Mouse (Mus musculus): ENCODE results near the gene Arntl2. TPM values are rescaled to one million over a fixed set of nuclear protein-coding genes. Genes with fewer than 3 reads are reported as not detected.

Gene Arntl2
- polyA plus RNA-seq, 2 experiments: 3.6 to 20.5 TPM

GRCm38 (mm10) chr6:146879856-146880255 is 84.0 kb downstream of the Arntl2 start:
- no peak for TF ChIP-seq POLR2A (IDR thresholded peaks at IDR 0.05; ENCODE audit: borderline replicate concordance, extremely low read depth, insufficient read depth, insufficient read length)
- WGBS: 82% methylated on average over 9 of the region's 9 CpGs
- Histone ChIP-seq H3K4me2 (replicated peaks; ENCODE audit: low read depth, low read length, severe bottlenecking) (no peak overlapping the region), H3K27ac (replicated peaks; ENCODE audit: low read depth, low read length) (no peak overlapping the region), H3K9me3 (ENCODE audit: control insufficient read depth, low read length) (peaks cover 6% of the 10 kb centered on the region), H3K36me3 (ENCODE audit: control insufficient read depth, insufficient read depth, low read length) (no peaks in the 10 kb centered on the region), H3K27me3 (ENCODE audit: control insufficient read depth, insufficient read depth, low read length) (no peaks in the 10 kb centered on the region), H3K4me1 (ENCODE audit: control insufficient read depth, insufficient read depth, low read length) (no peaks in the 10 kb centered on the region), H3K4me3 (replicated peaks; ENCODE audit: low read length) (no peak overlapping the region), H3K9ac (ENCODE audit: low read depth, low read length, severe bottlenecking) (no peak overlapping the region)
- no peak for DNase-seq (ENCODE audit: low spot score)
- no peak for ATAC-seq (ENCODE audit: low FRiP score, low read depth)

GRCm38 (mm10) chr6:146880296-146880695 is 84.4 kb downstream of the Arntl2 start:
- no peak overlapping the region for H3K4me3 ChIP-seq (replicated peaks; ENCODE audit: low read length)
- H3K27me3 ChIP-seq (ENCODE audit: control insufficient read depth, insufficient read depth, low read length): no peaks in the 10 kb centered on the region
- 82% methylated on average over 4 of the region's 4 CpGs for whole genome bisulfite sequencing
- H3K9ac ChIP-seq (ENCODE audit: low read depth, low read length, severe bottlenecking): no peak overlapping the region
- DNase-seq (ENCODE audit: low spot score) (no peak), ATAC-seq (ENCODE audit: low FRiP score, low read depth) (no peak)
- peaks cover 6% of the 10 kb centered on the region for H3K9me3 ChIP-seq (ENCODE audit: control insufficient read depth, low read length)
- no peak for TF ChIP-seq POLR2A (IDR thresholded peaks at IDR 0.05; ENCODE audit: borderline replicate concordance, extremely low read depth, insufficient read depth, insufficient read length)
- H3K27ac ChIP-seq (replicated peaks; ENCODE audit: low read depth, low read length): no peak overlapping the region
- no peaks in the 10 kb centered on the region for H3K4me1 ChIP-seq (ENCODE audit: control insufficient read depth, insufficient read depth, low read length)
- no peaks in the 10 kb centered on the region for H3K36me3 ChIP-seq (ENCODE audit: control insufficient read depth, insufficient read depth, low read length)
- no peak overlapping the region for H3K4me2 ChIP-seq (replicated peaks; ENCODE audit: low read depth, low read length, severe bottlenecking)

- ATAC-seq (ENCODE audit: low FRiP score, low read depth) (no peak), DNase-seq (ENCODE audit: low spot score) (no peak)
- Histone ChIP-seq H3K27me3 (ENCODE audit: control insufficient read depth, insufficient read depth, low read length) (no peaks in the 10 kb centered on the region), H3K9me3 (ENCODE audit: control insufficient read depth, low read length) (peaks cover under 1% of the 10 kb centered on the region; the same call in 1 of the 2 replicates), H3K27ac (replicated peaks; ENCODE audit: low read depth, low read length) (no peak overlapping the region), H3K36me3 (ENCODE audit: control insufficient read depth, insufficient read depth, low read length) (no peaks in the 10 kb centered on the region), H3K4me3 (replicated peaks; ENCODE audit: low read length) (no peak overlapping the region), H3K4me2 (replicated peaks; ENCODE audit: low read depth, low read length, severe bottlenecking) (no peak overlapping the region), H3K4me1 (ENCODE audit: control insufficient read depth, insufficient read depth, low read length) (no peaks in the 10 kb centered on the region), H3K9ac (ENCODE audit: low read depth, low read length, severe bottlenecking) (no peak overlapping the region)
- TF ChIP-seq POLR2A (IDR thresholded peaks at IDR 0.05; ENCODE audit: borderline replicate concordance, extremely low read depth, insufficient read depth, insufficient read length): no peak
- WGBS: 48% methylated on average over 13 of the region's 13 CpGs
Measured at GRCm38 (mm10) chr6:146881896-146882770, 86.3 kb downstream of the Arntl2 start.

Other genes with a start within 250 kb of the Arntl2 start
- 63.2 and 68.1 TPM in 2 replicates for gene Fgfr1op2, start 218.9 kb upstream of the Arntl2 start, polyA plus RNA-seq (2012; rRNA removed)
- 95.5 and 105 TPM in 2 replicates for gene Fgfr1op2, start 218.9 kb upstream of the Arntl2 start, polyA plus RNA-seq (2014; fragmentation: Nextera tagmentation; extraction: Ambion mirVana)
- gene Ints13, start 218.2 kb upstream of the Arntl2 start, polyA plus RNA-seq (2012; rRNA removed): 43.5 and 63.7 TPM in 2 replicates
- 50.6 and 56.7 TPM in 2 replicates for gene Ints13, start 218.2 kb upstream of the Arntl2 start, polyA plus RNA-seq (2014; fragmentation: Nextera tagmentation; extraction: Ambion mirVana)
- 90.6 and 116 TPM in 2 replicates for gene Med21, start 153.5 kb upstream of the Arntl2 start, polyA plus RNA-seq (2012; rRNA removed)
- gene Med21, start 153.5 kb upstream of the Arntl2 start, polyA plus RNA-seq (2014; fragmentation: Nextera tagmentation; extraction: Ambion mirVana): 124 and 141 TPM in 2 replicates
- gene Tm7sf3, start 153.2 kb upstream of the Arntl2 start, polyA plus RNA-seq (2012; rRNA removed): 29.1 and 35.2 TPM in 2 replicates
- 47.0 and 47.4 TPM in 2 replicates for gene Tm7sf3, start 153.2 kb upstream of the Arntl2 start, polyA plus RNA-seq (2014; fragmentation: Nextera tagmentation; extraction: Ambion mirVana)
- 8.9 and 10.1 TPM in 2 replicates for gene Stk38l, start 71.1 kb upstream of the Arntl2 start, polyA plus RNA-seq (2012; rRNA removed)
- 21.1 and 21.4 TPM in 2 replicates for gene Stk38l, start 71.1 kb upstream of the Arntl2 start, polyA plus RNA-seq (2014; fragmentation: Nextera tagmentation; extraction: Ambion mirVana)
- gene Smco2, start 54.0 kb downstream of the Arntl2 start, polyA plus RNA-seq (2012; rRNA removed): not detected in 2 replicates
- not detected in 2 replicates for gene Smco2, start 54.0 kb downstream of the Arntl2 start, polyA plus RNA-seq (2014; fragmentation: Nextera tagmentation; extraction: Ambion mirVana)
- 43.9 and 46.3 TPM in 2 replicates for gene Ppfibp1, start 92.4 kb downstream of the Arntl2 start, polyA plus RNA-seq (2012; rRNA removed)
- gene Ppfibp1, start 92.4 kb downstream of the Arntl2 start, polyA plus RNA-seq (2014; fragmentation: Nextera tagmentation; extraction: Ambion mirVana): 59.7 and 59.8 TPM in 2 replicates
- gene 1700034J05Rik, start 158.4 kb downstream of the Arntl2 start, polyA plus RNA-seq (2012; rRNA removed): not detected in 2 replicates
- 0.21 and 0.56 TPM in 2 replicates for gene 1700034J05Rik, start 158.4 kb downstream of the Arntl2 start, polyA plus RNA-seq (2014; fragmentation: Nextera tagmentation; extraction: Ambion mirVana)
- gene Rep15, start 236.5 kb downstream of the Arntl2 start, polyA plus RNA-seq (2012; rRNA removed): 0.99 and 1.3 TPM in 2 replicates
- 1.3 and 1.4 TPM in 2 replicates for gene Rep15, start 236.5 kb downstream of the Arntl2 start, polyA plus RNA-seq (2014; fragmentation: Nextera tagmentation; extraction: Ambion mirVana)
- gene Mrps35, start 246.7 kb downstream of the Arntl2 start, polyA plus RNA-seq (2012; rRNA removed): 17.3 and 33.4 TPM in 2 replicates
- gene Mrps35, start 246.7 kb downstream of the Arntl2 start, polyA plus RNA-seq (2014; fragmentation: Nextera tagmentation; extraction: Ambion mirVana): 93.2 and 104 TPM in 2 replicates